ENCODE assay signal across 9 mouse cellular contexts in genomic region chr17:46612820-46613219, GRCm38 (mm10). TPM values are rescaled to one million over a fixed set of nuclear protein-coding genes. Genes with fewer than 3 reads are reported as not detected.
DNase-seq lines count a peak whose midpoint lies in the region; ATAC-seq lines count a peak whose summit lies in the region.
"Had no signal": no experiment of that assay in that cellular context is flagged by ENCODE, and none has a peak within 500 bp of the region (broad histone marks: within the 10 kb centered on the region; RNA-seq: fewer than 3 reads in every experiment).

No protein-coding gene starts in this region.

- peaks cover 4% of the 10 kb centered on the region; the same call in 1 of the 2 replicates for H3K36me3 ChIP-seq in hindbrain, embryonic 12.5 days
- H3K36me3 ChIP-seq in hindbrain, embryonic 16.5 days (ENCODE audit: control insufficient read depth, insufficient read depth, low read length) = no peaks in the 10 kb centered on the region
- H3K36me3 ChIP-seq in embryonic facial prominence, embryonic 10.5 days (replicated peaks) = peaks cover 26% of the 10 kb centered on the region
- 0 out of 2 replicates have a peak, but pooled peaks cover 2% of the 10 kb centered on the region for H3K36me3 ChIP-seq in kidney, embryonic 14.5 days (ENCODE audit: control insufficient read depth, insufficient read depth, low read length)
- H3K36me3 ChIP-seq: midbrain, embryonic 13.5 days had no signal

- WGBS in hindbrain, embryonic 12.5 days = 49% methylated on average over 4 of the region's 4 CpGs
- WGBS in hindbrain, embryonic 16.5 days = 27% methylated on average over 4 of the region's 4 CpGs
- 46% methylated on average over 4 of the region's 4 CpGs for WGBS in embryonic facial prominence, embryonic 10.5 days
- WGBS in kidney, embryonic 14.5 days = 6% methylated on average over 4 of the region's 4 CpGs

- H3K27me3 ChIP-seq in hindbrain, embryonic 12.5 days = no peaks in the 10 kb centered on the region
- H3K27me3 ChIP-seq in hindbrain, embryonic 16.5 days (replicated peaks; ENCODE audit: control insufficient read depth, insufficient read depth, low read length) = no peaks in the 10 kb centered on the region
- no peaks in the 10 kb centered on the region for H3K27me3 ChIP-seq in embryonic facial prominence, embryonic 10.5 days (replicated peaks; ENCODE audit: low read depth, poor library complexity, severe bottlenecking)
- no peaks in the 10 kb centered on the region for H3K27me3 ChIP-seq in kidney, embryonic 14.5 days (ENCODE audit: control insufficient read depth, insufficient read depth, low read length)
- H3K27me3 ChIP-seq: midbrain, embryonic 13.5 days had no signal

- no peak overlapping the region for H3K4me2 ChIP-seq in hindbrain, embryonic 12.5 days (replicated peaks)
- H3K4me2 ChIP-seq in hindbrain, embryonic 16.5 days (ENCODE audit: low read length) = no peak overlapping the region
- peak overlapping the region; percentile 31 for H3K4me2 ChIP-seq in kidney, embryonic 14.5 days (replicated peaks; ENCODE audit: low read depth, low read length)
- H3K4me2 ChIP-seq: midbrain, embryonic 13.5 days had no signal

- H3K9ac ChIP-seq in hindbrain, embryonic 12.5 days = no peak overlapping the region
- no peak overlapping the region for H3K9ac ChIP-seq in hindbrain, embryonic 16.5 days (ENCODE audit: low read depth, low read length)
- H3K9ac ChIP-seq in kidney, embryonic 14.5 days (ENCODE audit: low read depth, low read length) = peak overlapping the region; percentile 23; the same call in 1 of the 2 replicates
- H3K9ac ChIP-seq: midbrain, embryonic 13.5 days had no signal

- H3K4me3 ChIP-seq in hindbrain, embryonic 12.5 days = no peak overlapping the region
- no peak overlapping the region for H3K4me3 ChIP-seq in hindbrain, embryonic 16.5 days (ENCODE audit: low read length)
- 0 out of 2 replicates have a peak overlapping the region, but pooled peaks have one; percentile 11 for H3K4me3 ChIP-seq in embryonic facial prominence, embryonic 10.5 days
- no peak overlapping the region for H3K4me3 ChIP-seq in kidney, embryonic 14.5 days (ENCODE audit: low read length)
- H3K4me3 ChIP-seq: midbrain, embryonic 13.5 days had no signal

- DNase-seq in embryonic facial prominence, embryonic 10.5 days (ENCODE audit: low spot score) = no peak
- peak; percentile 62 for DNase-seq in lung, postnatal 36 days
- no peak for DNase-seq in spleen, postnatal 14 days (ENCODE audit: low spot score in 2 of 2)
- DNase-seq: retina, postnatal 1 day had no signal

- no peak for ATAC-seq in hindbrain, embryonic 12.5 days (ENCODE audit: low FRiP score)
- no peak for ATAC-seq in hindbrain, embryonic 16.5 days
- peak; percentile 37 for ATAC-seq in kidney, embryonic 14.5 days (ENCODE audit: low FRiP score, low TSS enrichment)
- ATAC-seq in CD4-positive, CD25-positive, alpha-beta regulatory T cell, adult 4 months = no peak

- peaks cover 46% of the 10 kb centered on the region for H3K4me1 ChIP-seq in hindbrain, embryonic 12.5 days
- H3K4me1 ChIP-seq in hindbrain, embryonic 16.5 days (ENCODE audit: control insufficient read depth, insufficient read depth, low read depth, low read length) = peaks cover 3% of the 10 kb centered on the region; the same call in 1 of the 2 replicates
- peaks cover 85% of the 10 kb centered on the region for H3K4me1 ChIP-seq in embryonic facial prominence, embryonic 10.5 days
- peaks cover 85% of the 10 kb centered on the region for H3K4me1 ChIP-seq in kidney, embryonic 14.5 days (ENCODE audit: control insufficient read depth, insufficient read depth, low read length)

- peak overlapping the region; percentile 4; the same call in 1 of the 2 replicates for H3K27ac ChIP-seq in hindbrain, embryonic 12.5 days
- H3K27ac ChIP-seq in hindbrain, embryonic 16.5 days (ENCODE audit: low read depth, low read length) = no peak overlapping the region
- peak overlapping the region; percentile 55 for H3K27ac ChIP-seq in embryonic facial prominence, embryonic 10.5 days (replicated peaks)
- peak overlapping the region; percentile 88 for H3K27ac ChIP-seq in kidney, embryonic 14.5 days (ENCODE audit: low read depth, low read length)
- H3K27ac ChIP-seq: midbrain, embryonic 13.5 days had no signal

- H3K9me3 ChIP-seq in hindbrain, embryonic 12.5 days (replicated peaks) = no peaks in the 10 kb centered on the region
- no peaks in the 10 kb centered on the region for H3K9me3 ChIP-seq in hindbrain, embryonic 16.5 days (ENCODE audit: control insufficient read depth, low read length)
- H3K9me3 ChIP-seq in embryonic facial prominence, embryonic 10.5 days = no peaks in the 10 kb centered on the region
- H3K9me3 ChIP-seq in kidney, embryonic 14.5 days (ENCODE audit: control insufficient read depth, low read length) = no peaks in the 10 kb centered on the region
- H3K9me3 ChIP-seq: midbrain, embryonic 13.5 days had no signal

RNA-seq across cellular contexts. Expression of gene Ptk7, which starts 16.5 kb away (rescaled TPM):
- polyA plus RNA-seq in hindbrain, embryonic 12.5 days (2016; fragmentation: Nextera tagmentation; extraction: Ambion mirVana) = 80.9 and 81.9 TPM in 2 replicates
- polyA plus RNA-seq in hindbrain, embryonic 16.5 days (2015; fragmentation: Nextera tagmentation; extraction: Ambion mirVana) = 25.9 and 36.1 TPM in 2 replicates
- polyA plus RNA-seq in embryonic facial prominence, embryonic 10.5 days (2016; fragmentation: Nextera tagmentation; extraction: Ambion mirVana) = 92.5 and 95.1 TPM in 2 replicates
- polyA plus RNA-seq in kidney, embryonic 14.5 days (2014; fragmentation: Nextera tagmentation; extraction: Ambion mirVana) = 58.5 and 64.1 TPM in 2 replicates
- not detected for polyA plus RNA-seq in CD4-positive, CD25-positive, alpha-beta regulatory T cell, adult 4 months (2017; shearing (Covaris generic))

RNA-seq across cellular contexts. Expression of gene Klc4, which starts 33.0 kb away (rescaled TPM):
- 37.8 and 40.0 TPM in 2 replicates for polyA plus RNA-seq in hindbrain, embryonic 12.5 days (2016; fragmentation: Nextera tagmentation; extraction: Ambion mirVana)
- 32.3 and 34.1 TPM in 2 replicates for polyA plus RNA-seq in hindbrain, embryonic 16.5 days (2015; fragmentation: Nextera tagmentation; extraction: Ambion mirVana)
- 29.0 and 32.0 TPM in 2 replicates for polyA plus RNA-seq in embryonic facial prominence, embryonic 10.5 days (2016; fragmentation: Nextera tagmentation; extraction: Ambion mirVana)
- 22.0 and 31.5 TPM in 2 replicates for polyA plus RNA-seq in kidney, embryonic 14.5 days (2014; fragmentation: Nextera tagmentation; extraction: Ambion mirVana)
- 10 to 100 TPM; 13.6 to 14.7 TPM for polyA plus RNA-seq in CD4-positive, CD25-positive, alpha-beta regulatory T cell, adult 4 months (2017; shearing (Covaris generic))

RNA-seq across cellular contexts. Expression of gene Mrpl2, which starts 33.2 kb away (rescaled TPM):
- 79.7 and 88.2 TPM in 2 replicates for polyA plus RNA-seq in hindbrain, embryonic 12.5 days (2016; fragmentation: Nextera tagmentation; extraction: Ambion mirVana)
- polyA plus RNA-seq in hindbrain, embryonic 16.5 days (2015; fragmentation: Nextera tagmentation; extraction: Ambion mirVana) = 64.5 and 73.7 TPM in 2 replicates
- polyA plus RNA-seq in embryonic facial prominence, embryonic 10.5 days (2016; fragmentation: Nextera tagmentation; extraction: Ambion mirVana) = 124 and 142 TPM in 2 replicates
- polyA plus RNA-seq in kidney, embryonic 14.5 days (2014; fragmentation: Nextera tagmentation; extraction: Ambion mirVana) = 121 and 141 TPM in 2 replicates
- polyA plus RNA-seq in CD4-positive, CD25-positive, alpha-beta regulatory T cell, adult 4 months (2017; shearing (Covaris generic)) = 10 to 100 TPM; 57.0 to 65.9 TPM

RNA-seq across cellular contexts. Expression of gene Cul7, which starts 37.3 kb away (rescaled TPM):
- polyA plus RNA-seq in hindbrain, embryonic 12.5 days (2016; fragmentation: Nextera tagmentation; extraction: Ambion mirVana) = 52.1 and 53.0 TPM in 2 replicates
- polyA plus RNA-seq in hindbrain, embryonic 16.5 days (2015; fragmentation: Nextera tagmentation; extraction: Ambion mirVana) = 39.9 and 45.4 TPM in 2 replicates
- polyA plus RNA-seq in embryonic facial prominence, embryonic 10.5 days (2016; fragmentation: Nextera tagmentation; extraction: Ambion mirVana) = 44.3 and 46.9 TPM in 2 replicates
- polyA plus RNA-seq in kidney, embryonic 14.5 days (2014; fragmentation: Nextera tagmentation; extraction: Ambion mirVana) = 40.7 and 42.6 TPM in 2 replicates
- 1 to 10 TPM; 3.3 to 5.9 TPM for polyA plus RNA-seq in CD4-positive, CD25-positive, alpha-beta regulatory T cell, adult 4 months (2017; shearing (Covaris generic))

RNA-seq across cellular contexts. Expression of gene Srf, which starts 56.8 kb away (rescaled TPM):
- 5.9 and 8.1 TPM in 2 replicates for polyA plus RNA-seq in hindbrain, embryonic 12.5 days (2016; fragmentation: Nextera tagmentation; extraction: Ambion mirVana)
- polyA plus RNA-seq in hindbrain, embryonic 16.5 days (2015; fragmentation: Nextera tagmentation; extraction: Ambion mirVana) = 3.5 and 3.6 TPM in 2 replicates
- polyA plus RNA-seq in embryonic facial prominence, embryonic 10.5 days (2016; fragmentation: Nextera tagmentation; extraction: Ambion mirVana) = 5.6 and 7.0 TPM in 2 replicates
- 10.3 and 12.8 TPM in 2 replicates for polyA plus RNA-seq in kidney, embryonic 14.5 days (2014; fragmentation: Nextera tagmentation; extraction: Ambion mirVana)
- polyA plus RNA-seq in CD4-positive, CD25-positive, alpha-beta regulatory T cell, adult 4 months (2017; shearing (Covaris generic)) = 1 to 10 TPM; 7.3 to 8.2 TPM

Comparison
In these comparisons a context has a peak if more than half of its experiments do, and no peak if none do; other contexts are left out.
1. RNA of gene Ptk7, which starts 16.5 kb away (polyA plus RNA-seq): 92.5 to 95.1 TPM in embryonic facial prominence, embryonic 10.5 days, 80.9 to 81.9 TPM in hindbrain, embryonic 12.5 days, 58.5 to 64.1 TPM in kidney, embryonic 14.5 days and 25.9 to 36.1 TPM in hindbrain, embryonic 16.5 days; not detected in CD4-positive, CD25-positive, alpha-beta regulatory T cell, adult 4 months; every median in the first group is over 10 times any median in the second.